Mouse (Mus musculus): ENCODE results near the gene Gpr39.

DNA sequence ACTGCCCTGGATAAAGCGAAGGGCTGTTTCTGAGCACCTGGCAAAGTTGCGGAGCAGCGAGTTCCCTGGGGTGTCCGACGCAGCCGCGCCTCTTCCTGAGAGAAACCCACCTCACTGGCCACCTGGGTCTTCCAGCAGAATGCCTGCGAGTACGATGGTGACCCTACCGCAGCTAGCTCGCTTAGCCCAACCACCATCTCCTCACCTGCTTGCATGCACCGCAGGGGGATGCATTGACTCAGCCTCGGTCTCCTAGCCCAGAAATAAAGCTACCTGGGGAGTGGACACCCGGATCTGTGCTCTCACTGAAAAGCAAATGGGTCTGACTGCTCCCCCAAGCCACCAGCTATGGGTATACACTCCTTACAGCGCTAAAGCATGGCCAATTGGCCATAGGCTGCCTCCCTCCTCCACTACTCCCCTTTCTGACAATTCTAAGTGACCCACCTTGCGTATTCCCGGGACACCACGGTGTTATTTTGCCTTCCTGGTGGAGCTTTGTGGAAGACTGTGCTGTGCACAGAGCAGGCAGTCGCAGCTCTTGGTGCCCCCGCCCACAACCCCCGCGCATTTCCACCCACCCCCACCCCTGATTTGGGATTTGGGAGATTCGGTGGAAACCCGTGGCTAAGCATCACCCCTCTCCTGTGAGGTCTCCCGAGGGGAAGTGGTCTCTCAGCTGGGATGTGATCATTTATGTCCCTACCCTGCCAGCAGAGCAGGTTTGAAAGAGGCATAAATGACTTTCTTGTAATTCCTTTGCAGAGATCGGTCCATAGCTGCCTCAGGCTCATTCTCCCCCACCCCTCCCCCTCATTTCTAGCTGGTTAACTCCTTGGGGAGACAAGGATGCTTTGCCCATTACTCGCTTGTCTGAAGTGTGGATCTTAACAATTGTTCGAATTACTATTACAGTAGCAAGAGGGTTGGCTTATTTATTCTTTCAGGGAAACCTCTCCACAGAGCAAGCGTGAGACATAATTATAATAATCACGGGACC, 236.1 kb downstream of the Gpr39 start, which contains the start of gene Lypd1:
- no peak for TF ChIP-seq CTCF (IDR thresholded peaks at IDR 0.05; ENCODE audit: low read depth)
- no peak for TF ChIP-seq EP300 (optimal IDR thresholded peaks at IDR 0.05)

Data from stomach, postnatal 0 days (tissue).